Mouse (Mus musculus) ES-E14 (cell line): ENCODE measurements at regions not wholly inside any gene's neighbourhood (a gene's known extent, or its start where the extent isn't known, plus 50 kb on each side); places are given as distances from the start of the nearest gene placed in this dataset.

Experiments
- DNase-seq: peaks from one replicate; pipeline ENCODE4 v3.0.0-alpha.2; 2013; ENCODE audit warnings: low read depth, low spot score
- H3K27ac ChIP-seq: 2 replicates; pipeline ENCODE4 v1.5.1; 2012; ENCODE audit warnings: low read depth, mild to moderate bottlenecking, low read length, moderate library complexity, mixed read lengths; ENCODE audit not compliant: poor library complexity, insufficient read depth, severe bottlenecking
- H3K36me3 ChIP-seq: 2 replicates; pipeline ENCODE4 v1.6.1; 2012; ENCODE audit warnings: mild to moderate bottlenecking, low read length, moderate library complexity, mixed read lengths; ENCODE audit not compliant: control insufficient read depth, poor library complexity, insufficient read depth, severe bottlenecking
- H3K4me1 ChIP-seq, 2 experiments: fragments of 150-350 bp in 1 of 2; sonication (generic) in 1 of 2; 2 replicates each; pipeline ENCODE4 v1.6.1; 2012; ENCODE audit warnings: low read length in 2 of 2, mild to moderate bottlenecking in 1 of 2, mixed read lengths in 1 of 2; ENCODE audit not compliant: control insufficient read depth in 2 of 2, insufficient read depth in 2 of 2, poor library complexity in 1 of 2
- H3K4me3 ChIP-seq, 2 experiments: fragments of 150-350 bp in 1 of 2; sonication (generic) in 1 of 2; 2 replicates each; pipeline ENCODE4 v1.5.1; 2012; ENCODE audit warnings: low read length in 2 of 2, low read depth in 1 of 2, mild to moderate bottlenecking in 1 of 2, mixed read lengths in 1 of 2; ENCODE audit not compliant: insufficient read depth in 1 of 2, poor library complexity in 1 of 2, severe bottlenecking in 1 of 2
- H3K9ac ChIP-seq: 2 replicates; pipeline ENCODE4 v1.6.1; 2012; ENCODE audit warnings: low read depth, mild to moderate bottlenecking, low read length, mixed read lengths; ENCODE audit not compliant: poor library complexity, insufficient read depth, severe bottlenecking
- H3K9me3 ChIP-seq: fragments of 150-350 bp; sonication (generic); 2 replicates; pipeline ENCODE4 v1.6.1; 2012; ENCODE audit warnings: low read depth, mild to moderate bottlenecking, low read length; ENCODE audit not compliant: control insufficient read depth, insufficient read depth
- CHD2 ChIP-seq: IDR thresholded peaks from 2 replicates; pipeline ENCODE4 v1.6.1; 2014; ENCODE audit warnings: mild to moderate bottlenecking, low read depth, low read length, inconsistent platforms
- HCFC1 ChIP-seq: IDR thresholded peaks from 2 replicates; pipeline ENCODE4 v1.6.1; 2012; ENCODE audit warnings: low read length, inconsistent platforms, borderline replicate concordance; ENCODE audit not compliant: insufficient read depth
- MAFK ChIP-seq: IDR thresholded peaks from 2 replicates; pipeline ENCODE4 v1.6.1; 2014; ENCODE audit warnings: mild to moderate bottlenecking, low read depth, low read length, inconsistent platforms; ENCODE audit not compliant: insufficient read depth
- ZC3H11A ChIP-seq: IDR thresholded peaks from 2 replicates; pipeline ENCODE4 v1.6.1; 2012; ENCODE audit warnings: low read depth, mild to moderate bottlenecking, inconsistent platforms, low read length, borderline replicate concordance
- ZNF384 ChIP-seq: IDR thresholded peaks from 2 replicates; pipeline ENCODE4 v1.6.1; 2012; ENCODE audit warnings: low read depth, low read length, inconsistent platforms
- in situ Hi-C, 2 experiments: fragments of 600-800 bp; cut with MboI; formaldehyde crosslinking; loops; one replicate each; pipeline ENCODE4 v1.15.1; 2025; ENCODE audit warnings: low sequenced_read_pairs in 2 of 2, inconsistent platforms in 1 of 2; ENCODE audit not compliant: unreplicated experiment in 2 of 2

GRCm38 (mm10) chr6:14044654-14045053, 173.3 kb upstream of the 2610001J05Rik start:
- Histone ChIP-seq H3K9me3 (no peaks in the 10 kb centered on the region), H3K36me3 (no peaks in the 10 kb centered on the region), H3K4me3 (no peak overlapping the region), H3K4me1 (no peaks in the 10 kb centered on the region), H3K9ac (no peak overlapping the region), H3K27ac (no peak overlapping the region)
- in situ Hi-C loops, result no loop called here
- no peak for TF ChIP-seq ZNF384
- no peak for TF ChIP-seq CHD2
- TF ChIP-seq MAFK, result no peak
- no peak for TF ChIP-seq ZC3H11A
- TF ChIP-seq HCFC1, result no peak
- no peak for DNase-seq

- DNase-seq, result no peak
- H3K27ac ChIP-seq, result no peak overlapping the region
- no peaks in the 10 kb centered on the region for H3K36me3 ChIP-seq
- in situ Hi-C loops, result no loop called here
- H3K4me3 ChIP-seq, result no peak overlapping the region
- no peak overlapping the region for H3K9ac ChIP-seq
- no peaks in the 10 kb centered on the region for H3K4me1 ChIP-seq
- TF ChIP-seq ZNF384 (no peak), CHD2 (no peak), HCFC1 (no peak), ZC3H11A (no peak), MAFK (no peak)
- no peaks in the 10 kb centered on the region for H3K9me3 ChIP-seq
Observed at GRCm38 (mm10) chr6:14025898-14026297, 154.6 kb upstream of the 2610001J05Rik start.

GRCm38 (mm10) chr6:14018928-14019327, 147.6 kb upstream of the 2610001J05Rik start:
- in situ Hi-C loops, result no loop called here
- Histone ChIP-seq H3K9ac (no peak overlapping the region), H3K4me3 (no peak overlapping the region)

GRCm38 (mm10) chr6:13982606-13983389, 111.5 kb upstream of the 2610001J05Rik start:
- DNase-seq, result no peak
- no peaks in the 10 kb centered on the region for H3K36me3 ChIP-seq
- in situ Hi-C loops, result no loop called here

More at GRCm38 (mm10) chr6:14018928-14019327, 147.6 kb upstream of the 2610001J05Rik start:
- DNase-seq, result no peak
- Histone ChIP-seq H3K36me3 (no peaks in the 10 kb centered on the region), H3K4me1 (no peaks in the 10 kb centered on the region), H3K9me3 (no peaks in the 10 kb centered on the region), H3K27ac (no peak overlapping the region)
- TF ChIP-seq MAFK (no peak), ZNF384 (no peak), CHD2 (no peak), HCFC1 (no peak), ZC3H11A (no peak)

More at GRCm38 (mm10) chr6:13982606-13983389, 111.5 kb upstream of the 2610001J05Rik start:
- H3K9me3 ChIP-seq, result no peaks in the 10 kb centered on the region; the same call in 1 of the 2 replicates
- H3K4me1 ChIP-seq, result no peaks in the 10 kb centered on the region
- H3K4me3 ChIP-seq, result no peak overlapping the region
- no peak overlapping the region for H3K27ac ChIP-seq
- no peak overlapping the region for H3K9ac ChIP-seq
- TF ChIP-seq ZC3H11A (no peak), CHD2 (no peak), HCFC1 (no peak)
